In the genomic region with DNA sequence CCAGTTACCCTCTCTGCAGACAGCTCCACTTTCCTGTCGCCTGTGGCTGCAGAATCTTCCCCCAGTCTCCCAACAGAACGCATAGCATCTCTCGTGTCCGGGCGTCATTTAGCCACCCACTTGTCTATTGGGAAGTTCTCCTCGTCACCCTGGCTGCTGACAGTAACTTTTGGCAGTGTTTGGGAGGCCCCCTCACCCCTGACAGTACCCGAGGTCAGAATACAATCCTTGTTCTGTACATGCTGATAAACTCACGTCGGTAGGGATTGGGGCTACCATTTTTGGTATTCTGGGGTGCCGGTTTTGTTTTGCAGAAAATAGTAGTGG, we compare ENCODE assay signal across 8 mouse cellular contexts. TPM values are rescaled to one million over a fixed set of nuclear protein-coding genes. Genes with fewer than 3 reads are reported as not detected.
A peak's percentile ranks its signal among the peaks of the same experiment; 100 is the strongest.
DNase-seq lines count a peak whose midpoint lies in the region; ATAC-seq and TF ChIP-seq lines count a peak whose summit lies in the region.

No protein-coding gene starts in this region.

- no peak for TF ChIP-seq CTCF in ES-Bruce4 (IDR thresholded peaks at IDR 0.05; ENCODE audit: low read depth, low read length)
- no peak for TF ChIP-seq CTCF in hindbrain, postnatal 0 days (IDR thresholded peaks at IDR 0.05; ENCODE audit: low read depth)

- DNase-seq in kidney, postnatal 14 days: no peak
- DNase-seq in hindbrain, postnatal 0 days (ENCODE audit: low spot score): no peak
- DNase-seq in midbrain, embryonic 10.5 days (ENCODE audit: low spot score): no peak
- no peak for DNase-seq in right cerebral cortex, postnatal 4 days
- no peak for DNase-seq in retina, embryonic 14.5 days (ENCODE audit: low spot score)

- TF ChIP-seq EP300 in ES-Bruce4 (IDR thresholded peaks at IDR 0.05; ENCODE audit: insufficient read depth, low read depth, low read length): no peak

- H3K4me2 ChIP-seq in kidney, embryonic 16.5 days (replicated peaks; ENCODE audit: low read depth, low read length): peak overlapping the region; percentile 87
- peak overlapping the region; percentile 62 for H3K4me2 ChIP-seq in hindbrain, postnatal 0 days (ENCODE audit: low read depth, low read length)

- peak overlapping the region; percentile 93 for H3K9ac ChIP-seq in kidney, embryonic 16.5 days (replicated peaks; ENCODE audit: low read length)
- peak overlapping the region; percentile 68 for H3K9ac ChIP-seq in ES-Bruce4 (ENCODE audit: low read depth, poor library complexity, severe bottlenecking)
- H3K9ac ChIP-seq in hindbrain, postnatal 0 days (replicated peaks; ENCODE audit: low read length): peak overlapping the region; percentile 87

- H3K36me3 ChIP-seq in kidney, embryonic 16.5 days (ENCODE audit: insufficient read depth, low read length): no peaks in the 10 kb centered on the region
- H3K36me3 ChIP-seq in ES-Bruce4 (ENCODE audit: control insufficient read depth, insufficient read depth, low read length, poor library complexity, severe bottlenecking): no peaks in the 10 kb centered on the region
- no peaks in the 10 kb centered on the region for H3K36me3 ChIP-seq in hindbrain, postnatal 0 days (ENCODE audit: insufficient read depth, low read length)
- H3K36me3 ChIP-seq in midbrain, embryonic 10.5 days: peaks cover 26% of the 10 kb centered on the region

- peaks cover 35% of the 10 kb centered on the region for H3K4me1 ChIP-seq in kidney, embryonic 16.5 days (ENCODE audit: insufficient read depth, low read length)
- H3K4me1 ChIP-seq in ES-Bruce4 (ENCODE audit: control insufficient read depth, insufficient read depth, low read length): peaks cover 8% of the 10 kb centered on the region
- H3K4me1 ChIP-seq in hindbrain, postnatal 0 days (ENCODE audit: insufficient read depth, low read length): peaks cover 6% of the 10 kb centered on the region; the same call in 1 of the 2 replicates
- H3K4me1 ChIP-seq in midbrain, embryonic 10.5 days: peaks cover 31% of the 10 kb centered on the region

- H3K27me3 ChIP-seq in kidney, embryonic 16.5 days (ENCODE audit: insufficient read depth, low read length): no peaks in the 10 kb centered on the region
- no peaks in the 10 kb centered on the region for H3K27me3 ChIP-seq in ES-Bruce4 (ENCODE audit: control insufficient read depth, insufficient read depth, low read length, poor library complexity, severe bottlenecking)
- H3K27me3 ChIP-seq in hindbrain, postnatal 0 days (ENCODE audit: insufficient read depth, low read length): no peaks in the 10 kb centered on the region
- H3K27me3 ChIP-seq in midbrain, embryonic 10.5 days (ENCODE audit: low read depth, poor library complexity, severe bottlenecking): no peaks in the 10 kb centered on the region

- H3K4me3 ChIP-seq in kidney, embryonic 16.5 days (ENCODE audit: low read length): peak overlapping the region; percentile 83
- peak overlapping the region; percentile 85 for H3K4me3 ChIP-seq in ES-Bruce4 (ENCODE audit: low read depth, low read length)
- peak overlapping the region; percentile 77 for H3K4me3 ChIP-seq in hindbrain, postnatal 0 days (ENCODE audit: low read length)
- H3K4me3 ChIP-seq in midbrain, embryonic 10.5 days: peak overlapping the region; percentile 84

- 2% methylated on average over 10 of the region's 10 CpGs for WGBS in kidney, embryonic 16.5 days
- under 1% methylated on average over 10 of the region's 10 CpGs for WGBS in hindbrain, postnatal 0 days
- WGBS in midbrain, embryonic 10.5 days: 4% methylated on average over 10 of the region's 10 CpGs

- no peaks in the 10 kb centered on the region for H3K9me3 ChIP-seq in kidney, embryonic 16.5 days (ENCODE audit: low read length)
- no peaks in the 10 kb centered on the region for H3K9me3 ChIP-seq in ES-Bruce4 (replicated peaks; ENCODE audit: control insufficient read depth, insufficient read depth, low read length, poor library complexity, severe bottlenecking)
- H3K9me3 ChIP-seq in hindbrain, postnatal 0 days (ENCODE audit: low read length): no peaks in the 10 kb centered on the region
- H3K9me3 ChIP-seq in midbrain, embryonic 10.5 days (replicated peaks): no peaks in the 10 kb centered on the region

- H3K27ac ChIP-seq in kidney, embryonic 16.5 days (ENCODE audit: low read length): peak overlapping the region; percentile 96
- peak overlapping the region; percentile 7; the same call in 1 of the 2 replicates for H3K27ac ChIP-seq in ES-Bruce4 (ENCODE audit: insufficient read depth, low read length)
- H3K27ac ChIP-seq in hindbrain, postnatal 0 days: peak overlapping the region; percentile 99
- peak overlapping the region; percentile 99 for H3K27ac ChIP-seq in midbrain, embryonic 10.5 days (replicated peaks)

- no peak for TF ChIP-seq POLR2A in ES-Bruce4 (IDR thresholded peaks at IDR 0.05; ENCODE audit: insufficient read depth, low read length)

- ATAC-seq in kidney, embryonic 16.5 days (ENCODE audit: low FRiP score, low TSS enrichment): no peak
- peak; percentile 7; the same call in 1 of the 2 replicates for ATAC-seq in common myeloid progenitor, adult 5-6 weeks (replicated peaks; ENCODE audit: low read depth, poor library complexity, severe bottlenecking)
- ATAC-seq in hindbrain, postnatal 0 days: no peak

RNA-seq across cellular contexts. Expression of a gene that starts 1.7 kb away (rescaled TPM):
- polyA plus RNA-seq in kidney, embryonic 16.5 days (2015; fragmentation: Nextera tagmentation; extraction: Ambion mirVana): 50.3 and 54.5 TPM in 2 replicates
- polyA plus RNA-seq in ES-Bruce4 (2011; ENCODE audit: insufficient read depth, insufficient read length, low read depth, missing spikeins): 58.4 and 59.5 TPM in 2 replicates
- total RNA-seq in common myeloid progenitor, adult 5-6 weeks (2017): 75.6 and 95.0 TPM in 2 replicates
- 28.0 and 33.3 TPM in 2 replicates for total RNA-seq in hindbrain, postnatal 0 days (2014; rRNA removed)
- 20.9 and 23.4 TPM in 2 replicates for polyA plus RNA-seq in hindbrain, postnatal 0 days (2015; fragmentation: Nextera tagmentation; extraction: Ambion mirVana)
- 53.3 and 54.6 TPM in 2 replicates for polyA plus RNA-seq in midbrain, embryonic 10.5 days (2016; fragmentation: Nextera tagmentation; extraction: Ambion mirVana)

RNA-seq across cellular contexts. Expression of a gene that starts 50.7 kb away (rescaled TPM):
- polyA plus RNA-seq in kidney, embryonic 16.5 days (2015; fragmentation: Nextera tagmentation; extraction: Ambion mirVana): 45.7 and 46.2 TPM in 2 replicates
- polyA plus RNA-seq in ES-Bruce4 (2011; ENCODE audit: insufficient read depth, insufficient read length, low read depth, missing spikeins): 44.5 and 48.4 TPM in 2 replicates
- total RNA-seq in common myeloid progenitor, adult 5-6 weeks (2017): 65.3 and 67.5 TPM in 2 replicates
- 51.5 and 74.1 TPM in 2 replicates for total RNA-seq in hindbrain, postnatal 0 days (2014; rRNA removed)
- 63.5 and 64.8 TPM in 2 replicates for polyA plus RNA-seq in hindbrain, postnatal 0 days (2015; fragmentation: Nextera tagmentation; extraction: Ambion mirVana)
- 47.2 and 58.8 TPM in 2 replicates for polyA plus RNA-seq in midbrain, embryonic 10.5 days (2016; fragmentation: Nextera tagmentation; extraction: Ambion mirVana)

RNA-seq across cellular contexts. Expression of a gene that starts 56.7 kb away (rescaled TPM):
- polyA plus RNA-seq in kidney, embryonic 16.5 days (2015; fragmentation: Nextera tagmentation; extraction: Ambion mirVana): 17.3 and 21.1 TPM in 2 replicates
- polyA plus RNA-seq in ES-Bruce4 (2011; ENCODE audit: insufficient read depth, insufficient read length, low read depth, missing spikeins): 48.7 and 50.7 TPM in 2 replicates
- total RNA-seq in common myeloid progenitor, adult 5-6 weeks (2017): 25.3 and 29.1 TPM in 2 replicates
- 13.6 and 16.7 TPM in 2 replicates for total RNA-seq in hindbrain, postnatal 0 days (2014; rRNA removed)
- polyA plus RNA-seq in hindbrain, postnatal 0 days (2015; fragmentation: Nextera tagmentation; extraction: Ambion mirVana): 21.1 and 22.5 TPM in 2 replicates
- polyA plus RNA-seq in midbrain, embryonic 10.5 days (2016; fragmentation: Nextera tagmentation; extraction: Ambion mirVana): 17.1 and 18.2 TPM in 2 replicates

Comparison
In these comparisons a context has a peak if more than half of its experiments do, and no peak if none do; other contexts are left out.
1. H3K27ac ChIP-seq: peak in every context shown above with its lines; median percentile 99 in hindbrain, postnatal 0 days; 99 in midbrain, embryonic 10.5 days; 96 in kidney, embryonic 16.5 days; 7 in ES-Bruce4.